Mouse (Mus musculus) liver, embryonic 14.5 days (tissue): Measurements from ENCODE around the gene Sh3yl1. TPM values are rescaled to one million over a fixed set of nuclear protein-coding genes. Genes with fewer than 3 reads are reported as not detected.

Source experiments
- ATAC-seq: fragments of 200-750 bp; cut with Nextera tagmentation; 2 replicates; pipeline ENCODE4 v1.8.0; 2017; ENCODE audit warnings: moderate number of reproducible peaks, mild to moderate bottlenecking, moderate library complexity; ENCODE audit not compliant: insufficient read depth
- DNase-seq, 3 experiments: peaks; one replicate each; pipeline ENCODE4 v3.0.0-alpha.2; 2012 to 2013; ENCODE audit warnings: low read depth in 3 of 3, low spot score in 3 of 3
- H3K27ac ChIP-seq: fragments of 300-500 bp; sonication (generic); 2 replicates; pipeline ENCODE4 v1.5.1; 2014; ENCODE audit warnings: moderate library complexity, mild to moderate bottlenecking, control low read depth, inconsistent platforms
- H3K27me3 ChIP-seq: fragments of 300-500 bp; sonication (generic); 2 replicates; pipeline ENCODE4 v1.6.1; 2014; ENCODE audit warnings: mild to moderate bottlenecking, low read length, moderate library complexity; ENCODE audit not compliant: control insufficient read depth, insufficient read depth
- H3K36me3 ChIP-seq: fragments of 300-500 bp; sonication (generic); replicated peaks from 2 replicates; pipeline ENCODE4 v1.6.1; 2014; ENCODE audit warnings: low read depth; ENCODE audit not compliant: control insufficient read depth, insufficient read depth
- H3K4me1 ChIP-seq, 2 experiments: fragments of 200-500 bp in 1 of 2; fragments of 300-500 bp in 1 of 2; sonication (generic) in 1 of 2; replicated peaks; 2 replicates each; pipeline ENCODE4 v1.6.1; 2012 to 2014; ENCODE audit warnings: antibody characterized with exemption in 1 of 2, inconsistent platforms in 1 of 2, low read length in 1 of 2; ENCODE audit not compliant: control insufficient read depth in 2 of 2, insufficient read depth in 2 of 2
- H3K4me2 ChIP-seq: fragments of 300-500 bp; sonication (generic); 2 replicates; pipeline ENCODE4 v1.6.1; 2014; ENCODE audit warnings: low read depth, mild to moderate bottlenecking, control low read depth, moderate library complexity
- H3K4me3 ChIP-seq, 2 experiments: fragments of 200-500 bp in 1 of 2; fragments of 300-500 bp in 1 of 2; sonication (generic) in 1 of 2; 2 replicates each; pipeline ENCODE4 v1.5.1; 2012 to 2014; ENCODE audit warnings: low read depth in 2 of 2, low read length in 2 of 2, mild to moderate bottlenecking in 2 of 2, control low read depth in 1 of 2, inconsistent platforms in 1 of 2, moderate library complexity in 1 of 2; ENCODE audit not compliant: insufficient read depth in 1 of 2
- H3K9ac ChIP-seq: fragments of 300-500 bp; sonication (generic); replicated peaks from 2 replicates; pipeline ENCODE4 v1.6.1; 2014; ENCODE audit warnings: mild to moderate bottlenecking, control low read depth, moderate library complexity
- H3K9me3 ChIP-seq: fragments of 300-500 bp; sonication (generic); 2 replicates; pipeline ENCODE4 v1.6.1; 2016; ENCODE audit warnings: low read length, mixed read lengths; ENCODE audit not compliant: control insufficient read depth
- CTCF ChIP-seq: IDR thresholded peaks from 2 replicates; pipeline ENCODE4 v1.5.1; 2016; ENCODE audit warnings: antibody characterized with exemption, low read depth, control low read depth
- EP300 ChIP-seq: IDR thresholded peaks from 2 replicates; pipeline ENCODE4 v1.6.1; 2016; ENCODE audit warnings: antibody characterized with exemption, low read depth
- WGBS: fragments of 180-500 bp; shearing (Covaris S2); extraction: QIAGEN DNeasy Blood & Tissue Kit; methylation state at CpG from one replicate; pipeline ENCODE4 v1.1.7; 2014; ENCODE audit not compliant: insufficient replicate concordance; 5-methylcytosine and 5-hydroxymethylcytosine counted together
- polyA plus RNA-seq, 2 experiments: library from polyadenylated mRNA; depleted of rRNA in 1 of 2; stranded (reverse) in 1 of 2; unstranded in 1 of 2; fragments of >200 nt; fragmentation: Nextera tagmentation in 1 of 2; extraction: Ambion mirVana in 1 of 2; gene quantifications; 2 replicates each; pipeline versions ENCODE4 v1.2.1 to v1.2.3; 2012 to 2014

Gene Sh3yl1
- polyA plus RNA-seq, 2 experiments: 19.4 to 31.3 TPM

DNA sequence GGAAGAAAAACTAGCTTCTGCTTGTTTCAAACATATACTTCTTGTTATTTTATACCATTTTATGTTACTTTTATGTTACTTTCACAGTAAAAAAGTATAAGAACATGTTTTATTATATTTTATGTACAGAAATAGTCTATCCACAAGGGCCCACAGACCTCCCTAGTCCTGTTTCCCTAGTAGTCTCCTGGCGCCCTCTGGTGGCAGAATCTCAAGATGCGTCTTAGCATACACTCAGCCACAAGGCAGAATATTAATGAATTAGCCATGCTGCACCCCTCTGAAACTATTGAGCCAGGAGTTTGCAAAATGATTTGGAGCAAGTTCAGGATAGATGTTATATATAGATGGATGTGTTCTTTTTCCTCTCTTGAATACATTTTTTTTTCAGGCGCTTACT is 93.5 kb downstream of the Sh3yl1 start:
- Histone ChIP-seq H3K27me3 (no peaks in the 10 kb centered on the region), H3K27ac (no peak overlapping the region), H3K9ac (no peak overlapping the region), H3K36me3 (no peaks in the 10 kb centered on the region), H3K4me3 (no peak overlapping the region), H3K4me2 (no peak overlapping the region), H3K9me3 (no peaks in the 10 kb centered on the region), H3K4me1 (no peaks in the 10 kb centered on the region)
- WGBS: 13% methylated on average over 3 of the region's 3 CpGs
- peak; percentile 51 to 54 (median 53) for DNase-seq
- TF ChIP-seq EP300 (no peak), CTCF (peak; percentile 87)
- ATAC-seq: 0 out of 2 replicates have a peak, but pooled peaks have one; percentile 43

DNA sequence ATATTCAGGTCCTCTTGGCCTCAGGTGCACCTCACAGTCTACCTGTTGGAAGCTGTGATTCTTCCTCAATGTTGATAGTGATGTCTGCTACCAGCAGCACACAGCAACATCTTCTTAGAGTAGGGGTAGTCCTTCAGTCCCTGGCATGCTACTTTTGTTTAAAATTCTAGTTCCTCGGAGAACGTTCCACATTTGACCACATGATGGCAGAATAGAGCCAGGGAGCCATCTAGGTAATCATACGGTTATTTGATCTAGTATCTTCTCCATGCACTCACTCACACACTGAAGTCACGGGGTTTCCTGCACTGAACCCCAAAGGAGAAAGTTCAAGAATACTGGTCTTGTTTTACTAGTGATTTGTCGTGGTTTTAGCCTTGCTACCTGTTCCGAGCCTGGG is 96.7 kb downstream of the Sh3yl1 start:
- Histone ChIP-seq H3K4me1 (no peaks in the 10 kb centered on the region), H3K9ac (no peak overlapping the region), H3K4me2 (no peak overlapping the region), H3K27me3 (no peaks in the 10 kb centered on the region), H3K36me3 (no peaks in the 10 kb centered on the region), H3K9me3 (no peaks in the 10 kb centered on the region), H3K27ac (no peak overlapping the region), H3K4me3 (no peak overlapping the region)
- TF ChIP-seq CTCF: peak; percentile 63
- TF ChIP-seq EP300: no peak
- ATAC-seq: no peak
- DNase-seq: peak in 1 of 3 experiments; percentile 1
- 13% methylated on average over 6 of the region's 6 CpGs for WGBS

Other genes with a start within 250 kb of the Sh3yl1 start
- not detected in 2 replicates for gene Alkal2, start 27.3 kb upstream of the Sh3yl1 start, polyA plus RNA-seq (2012; rRNA removed)
- gene Alkal2, start 27.3 kb upstream of the Sh3yl1 start, polyA plus RNA-seq (2014; fragmentation: Nextera tagmentation; extraction: Ambion mirVana): not detected in 2 replicates
- 21.0 and 43.2 TPM in 2 replicates for gene Acp1, start 79 bp upstream of the Sh3yl1 start, polyA plus RNA-seq (2012; rRNA removed)
- 349 and 368 TPM in 2 replicates for gene Acp1, start 79 bp upstream of the Sh3yl1 start, polyA plus RNA-seq (2014; fragmentation: Nextera tagmentation; extraction: Ambion mirVana)
- gene Fam110c, start 162.2 kb downstream of the Sh3yl1 start, polyA plus RNA-seq (2012; rRNA removed): 0.79 and 1.0 TPM in 2 replicates
- gene Fam110c, start 162.2 kb downstream of the Sh3yl1 start, polyA plus RNA-seq (2014; fragmentation: Nextera tagmentation; extraction: Ambion mirVana): 1.2 and 1.3 TPM in 2 replicates